Mouse (Mus musculus): ENCODE measurements at regions not wholly inside any gene's neighbourhood (a gene's known extent, or its start where the extent isn't known, plus 50 kb on each side); places are given as distances from the start of the nearest gene placed in this dataset.
A peak's percentile ranks its signal among the peaks of the same experiment; 100 is the strongest.

- no peaks in the 10 kb centered on the region for H3K9me3 ChIP-seq (ENCODE audit: control insufficient read depth)
- no peaks in the 10 kb centered on the region for H3K27me3 ChIP-seq (replicated peaks; ENCODE audit: control insufficient read depth, insufficient read depth, low read length)
- no peak for ATAC-seq
- no peak overlapping the region for H3K9ac ChIP-seq (ENCODE audit: low read depth, low read length)
- 0 out of 2 replicates have a peak, but pooled peaks cover 8% of the 10 kb centered on the region for H3K4me1 ChIP-seq (replicated peaks; ENCODE audit: control insufficient read depth, insufficient read depth, low read length)
- no peaks in the 10 kb centered on the region for H3K36me3 ChIP-seq (ENCODE audit: control insufficient read depth, insufficient read depth)
- no peak for TF ChIP-seq CTCF (IDR thresholded peaks at IDR 0.05; ENCODE audit: low read depth)
- no peak overlapping the region for H3K4me2 ChIP-seq (replicated peaks; ENCODE audit: low read depth)
- no peak overlapping the region for H3K27ac ChIP-seq (ENCODE audit: low read depth, low read length)
- no peak overlapping the region for H3K4me3 ChIP-seq (ENCODE audit: low read depth, low read length)
These were observed 224.2 kb downstream of the Gm11077 start for GRCm38 (mm10) chr6:140953256-140953655.

- no peak overlapping the region for H3K4me2 ChIP-seq (replicated peaks; ENCODE audit: low read depth)
- H3K9ac ChIP-seq (ENCODE audit: low read depth, low read length), result no peak overlapping the region
- 67% methylated on average over 1 of the region's 1 CpGs for WGBS
- H3K9me3 ChIP-seq (ENCODE audit: control insufficient read depth), result no peaks in the 10 kb centered on the region
- no peak overlapping the region for H3K4me3 ChIP-seq (ENCODE audit: low read depth, low read length)
- no peak for TF ChIP-seq CTCF (IDR thresholded peaks at IDR 0.05; ENCODE audit: low read depth)
- no peaks in the 10 kb centered on the region for H3K27me3 ChIP-seq (replicated peaks; ENCODE audit: control insufficient read depth, insufficient read depth, low read length)
- no peak overlapping the region for H3K27ac ChIP-seq (ENCODE audit: low read depth, low read length)
- no peaks in the 10 kb centered on the region for H3K36me3 ChIP-seq (ENCODE audit: control insufficient read depth, insufficient read depth)
- ATAC-seq, result no peak; the same call in 1 of the 2 replicates
- H3K4me1 ChIP-seq (replicated peaks; ENCODE audit: control insufficient read depth, insufficient read depth, low read length), result 0 out of 2 replicates have a peak, but pooled peaks cover 8% of the 10 kb centered on the region
These were observed 224.6 kb downstream of the Gm11077 start for GRCm38 (mm10) chr6:140953721-140954120.

DNA sequence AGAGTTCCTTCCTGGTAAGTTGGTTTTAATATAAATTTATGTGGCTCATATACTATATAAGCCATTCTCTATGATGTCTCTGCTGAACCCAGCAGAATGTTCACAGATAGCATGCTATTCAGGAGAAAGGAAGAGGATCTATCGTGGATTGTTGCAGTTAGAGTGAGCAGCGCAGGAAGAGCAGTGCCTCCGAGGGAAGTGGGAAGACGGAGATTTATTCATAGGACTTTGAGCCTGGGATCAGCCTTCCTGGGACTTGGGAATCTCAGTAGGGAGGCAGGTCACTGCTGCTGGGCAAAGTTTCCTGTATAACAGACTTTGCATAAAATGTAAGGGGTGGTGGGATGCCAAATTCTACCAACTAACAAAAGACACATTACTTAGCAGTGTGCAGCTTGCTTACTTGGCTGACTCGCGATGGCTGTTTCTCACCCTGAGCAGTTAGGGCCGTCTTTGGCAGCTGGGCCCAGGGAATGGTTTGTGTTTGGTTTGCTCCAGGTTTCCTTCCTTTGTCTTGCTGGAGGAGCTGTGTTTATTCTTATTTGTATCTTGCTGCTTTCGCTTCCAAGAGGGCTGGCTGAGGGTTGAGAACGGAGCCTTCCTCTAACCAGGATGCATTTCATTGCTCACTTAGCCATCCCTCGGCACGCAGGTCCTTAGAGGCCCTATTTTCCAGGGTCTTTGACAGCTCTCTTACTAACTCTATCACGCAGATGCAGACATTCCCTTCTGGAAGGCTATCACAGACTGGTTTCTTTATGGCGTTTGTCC is 226.9 kb downstream of the Gm11077 start:
- Histone ChIP-seq H3K4me3 (ENCODE audit: low read depth, low read length) (no peak overlapping the region), H3K36me3 (ENCODE audit: control insufficient read depth, insufficient read depth) (no peaks in the 10 kb centered on the region), H3K9me3 (ENCODE audit: control insufficient read depth) (no peaks in the 10 kb centered on the region), H3K4me1 (replicated peaks; ENCODE audit: control insufficient read depth, insufficient read depth, low read length) (0 out of 2 replicates have a peak, but pooled peaks cover 8% of the 10 kb centered on the region), H3K9ac (ENCODE audit: low read depth, low read length) (no peak overlapping the region), H3K27me3 (replicated peaks; ENCODE audit: control insufficient read depth, insufficient read depth, low read length) (no peaks in the 10 kb centered on the region), H3K4me2 (replicated peaks; ENCODE audit: low read depth) (no peak overlapping the region), H3K27ac (ENCODE audit: low read depth, low read length) (0 out of 2 replicates have a peak overlapping the region, but pooled peaks have one; percentile 4)
- TF ChIP-seq CTCF (IDR thresholded peaks at IDR 0.05; ENCODE audit: low read depth), result no peak
- WGBS, result 44% methylated on average over 13 of the region's 13 CpGs
- 0 out of 2 replicates have a peak, but pooled peaks have one; percentile 45 for ATAC-seq

DNA sequence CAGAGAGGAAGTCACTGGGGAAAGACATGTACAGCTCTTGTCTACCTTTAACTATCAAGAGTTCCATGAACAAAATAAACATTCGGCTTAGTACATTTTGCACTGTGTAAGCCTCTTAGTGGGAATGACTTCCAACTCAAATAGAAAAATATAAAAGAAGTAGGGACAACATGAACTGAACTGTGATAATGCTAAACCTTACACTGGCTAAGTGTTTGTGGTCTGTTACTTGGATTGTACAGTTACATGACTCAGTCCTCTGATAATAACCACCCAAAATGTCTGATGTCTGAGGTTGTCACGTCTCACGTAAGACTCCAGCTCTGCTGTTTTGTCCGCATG is 227.4 kb downstream of the Gm11077 start:
- no peak for TF ChIP-seq CTCF (IDR thresholded peaks at IDR 0.05; ENCODE audit: low read depth)
- 83% methylated on average over 4 of the region's 4 CpGs for WGBS
- no peak overlapping the region for H3K27ac ChIP-seq (ENCODE audit: low read depth, low read length)

DNA sequence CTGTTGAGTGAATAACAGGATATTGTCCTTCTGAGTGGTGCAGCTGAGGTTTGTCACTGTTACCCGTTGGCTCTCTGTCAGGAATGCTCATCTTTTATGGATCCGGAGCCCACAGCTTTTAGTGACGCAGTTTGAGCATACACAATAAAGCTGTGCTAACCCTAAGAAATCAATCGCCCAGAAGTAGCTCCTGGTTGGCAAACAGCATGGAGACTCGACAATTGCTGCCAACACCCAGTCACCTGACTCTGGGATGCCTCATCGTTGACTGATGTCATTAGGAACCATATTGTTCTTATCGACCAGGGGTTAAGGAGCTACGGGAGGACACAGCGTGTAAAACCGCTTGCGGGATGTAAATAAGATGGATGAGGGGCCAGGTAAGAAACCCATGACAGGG is 232.9 kb downstream of the Gm11077 start:
- H3K27me3 ChIP-seq (replicated peaks; ENCODE audit: control insufficient read depth, insufficient read depth, low read length), result no peaks in the 10 kb centered on the region
- 54% methylated on average over 11 of the region's 11 CpGs for WGBS

More for the DNA sequence above, 227.4 kb downstream of the Gm11077 start:
- Histone ChIP-seq H3K9me3 (ENCODE audit: control insufficient read depth) (no peaks in the 10 kb centered on the region), H3K27me3 (replicated peaks; ENCODE audit: control insufficient read depth, insufficient read depth, low read length) (no peaks in the 10 kb centered on the region), H3K4me3 (ENCODE audit: low read depth, low read length) (no peak overlapping the region), H3K4me1 (replicated peaks; ENCODE audit: control insufficient read depth, insufficient read depth, low read length) (0 out of 2 replicates have a peak, but pooled peaks cover 8% of the 10 kb centered on the region), H3K36me3 (ENCODE audit: control insufficient read depth, insufficient read depth) (no peaks in the 10 kb centered on the region), H3K4me2 (replicated peaks; ENCODE audit: low read depth) (no peak overlapping the region), H3K9ac (ENCODE audit: low read depth, low read length) (no peak overlapping the region)
- no peak for ATAC-seq

DNA sequence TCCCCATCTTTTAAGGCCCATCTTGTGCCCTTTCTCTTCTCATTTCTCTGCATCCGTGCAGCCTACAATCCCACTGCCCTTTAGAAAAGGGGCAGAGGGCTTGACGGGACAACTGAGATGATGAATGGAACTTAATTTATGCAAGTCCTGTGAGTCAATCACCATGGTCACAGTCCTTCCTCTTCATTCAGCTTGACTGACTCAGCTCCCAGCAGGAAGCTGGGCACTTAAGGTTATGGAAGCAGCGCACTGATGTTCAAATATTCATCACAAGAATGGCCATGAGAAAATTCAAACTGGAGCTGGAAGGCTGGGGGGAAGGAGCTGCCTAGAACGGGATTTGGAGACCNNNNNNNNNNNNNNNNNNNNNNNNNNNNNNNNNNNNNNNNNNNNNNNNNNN is 233.5 kb downstream of the Gm11077 start:
- no peaks in the 10 kb centered on the region for H3K9me3 ChIP-seq (ENCODE audit: control insufficient read depth)
- H3K27ac ChIP-seq (ENCODE audit: low read depth, low read length), result no peak overlapping the region
- no peak overlapping the region for H3K4me3 ChIP-seq (ENCODE audit: low read depth, low read length)
- no peaks in the 10 kb centered on the region for H3K27me3 ChIP-seq (replicated peaks; ENCODE audit: control insufficient read depth, insufficient read depth, low read length)
- no peak overlapping the region for H3K4me2 ChIP-seq (replicated peaks; ENCODE audit: low read depth)
- TF ChIP-seq CTCF (IDR thresholded peaks at IDR 0.05; ENCODE audit: low read depth), result no peak
- whole genome bisulfite sequencing, result 71% methylated on average over 4 of the region's 4 CpGs
- no peak overlapping the region for H3K9ac ChIP-seq (ENCODE audit: low read depth, low read length)
- ATAC-seq, result no peak
- no peaks in the 10 kb centered on the region for H3K4me1 ChIP-seq (replicated peaks; ENCODE audit: control insufficient read depth, insufficient read depth, low read length)
- H3K36me3 ChIP-seq (ENCODE audit: control insufficient read depth, insufficient read depth), result no peaks in the 10 kb centered on the region

More for the DNA sequence above, 232.9 kb downstream of the Gm11077 start:
- TF ChIP-seq CTCF (IDR thresholded peaks at IDR 0.05; ENCODE audit: low read depth), result no peak
- Histone ChIP-seq H3K27ac (ENCODE audit: low read depth, low read length) (no peak overlapping the region), H3K9ac (ENCODE audit: low read depth, low read length) (no peak overlapping the region), H3K4me3 (ENCODE audit: low read depth, low read length) (no peak overlapping the region), H3K9me3 (ENCODE audit: control insufficient read depth) (no peaks in the 10 kb centered on the region), H3K4me1 (replicated peaks; ENCODE audit: control insufficient read depth, insufficient read depth, low read length) (no peaks in the 10 kb centered on the region), H3K36me3 (ENCODE audit: control insufficient read depth, insufficient read depth) (no peaks in the 10 kb centered on the region), H3K4me2 (replicated peaks; ENCODE audit: low read depth) (no peak overlapping the region)
- 0 out of 2 replicates have a peak, but pooled peaks have one; percentile 25 for ATAC-seq
